Mouse (Mus musculus) c-Kit-negative CD71-positive TER-119-positive erythroid progenitor cells, embryonic 14.5 days (primary cell): ENCODE measurements at regions not wholly inside any gene's neighbourhood (a gene's known extent, or its start where the extent isn't known, plus 50 kb on each side); places are given as distances from the start of the nearest gene placed in this dataset.

Source experiments
- DNase-seq: peaks from one replicate; pipeline ENCODE4 v3.0.0-alpha.2; 2013; ENCODE audit warnings: low read depth, low spot score

DNA sequence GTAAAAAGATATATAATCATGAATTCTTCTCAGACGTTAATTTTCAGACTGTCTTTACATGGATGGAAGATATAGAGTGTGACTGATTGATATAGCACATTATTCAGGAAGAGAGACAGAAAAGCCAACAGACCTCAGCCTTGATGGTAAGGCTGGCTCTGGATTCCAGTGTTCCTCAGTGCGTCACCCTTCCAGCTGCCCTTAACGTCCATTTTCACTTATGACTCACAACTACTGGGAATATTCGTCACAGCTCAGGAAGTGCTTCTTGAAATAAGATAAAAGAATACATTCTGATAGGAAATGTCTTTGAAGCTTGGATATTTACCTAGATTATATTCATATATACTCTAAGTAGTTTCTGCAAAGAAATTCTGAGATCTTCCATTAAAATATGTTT lies 923.8 kb downstream of the Flrt2 start:
- DNase-seq = no peak

DNA sequence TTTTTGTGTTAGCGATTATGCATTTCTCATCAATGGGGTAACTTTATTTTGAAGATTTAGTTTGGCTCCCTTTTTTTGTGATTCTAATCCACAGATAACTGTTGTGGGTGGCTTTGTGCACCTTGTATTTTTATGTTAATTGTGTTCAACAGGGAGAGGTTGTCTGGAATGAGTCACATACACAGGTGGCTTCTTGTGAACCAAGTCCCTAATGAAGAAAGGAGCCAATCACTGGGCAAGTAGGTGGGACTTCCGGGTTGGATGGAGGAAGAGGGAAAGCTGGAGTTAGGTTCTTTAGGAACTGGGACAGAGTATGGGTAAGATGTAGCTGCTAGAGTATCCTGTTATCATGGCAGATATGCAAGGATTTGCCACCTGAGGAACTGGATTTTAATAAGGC lies 925.2 kb downstream of the Flrt2 start:
- DNase-seq = no peak
